Mouse (Mus musculus): Measurements from ENCODE around the gene Ttll13. TPM values are rescaled to one million over a fixed set of nuclear protein-coding genes. Genes with fewer than 3 reads are reported as not detected.
A peak's percentile ranks its signal among the peaks of the same experiment; 100 is the strongest.

The Ttll13 gene
- polyA plus RNA-seq, 1 experiment from 2014 or later = 1.2 TPM

GRCm38 (mm10) chr7:80268897-80269750 lies 22.9 kb downstream of the Ttll13 start, which contains the start of gene Vps33b:
Gene Vps33b, plus strand, starts transcription at chr7:80269649.
- WGBS = 4% methylated on average over 21 of the region's 21 CpGs
- peak within 1 kb of the TSS; percentile 61 for H3K27ac ChIP-seq (ENCODE audit: low read length)
- peak within 1 kb of the TSS; percentile 80 for H3K4me3 ChIP-seq (replicated peaks; ENCODE audit: low read length)
- peak; percentile 94 for ATAC-seq
- peaks cover 1% of the 10 kb centered on the region for H3K9me3 ChIP-seq (ENCODE audit: control insufficient read depth, low read length)
- peak within 1 kb of the TSS; percentile 86 for H3K9ac ChIP-seq (replicated peaks; ENCODE audit: low read depth, low read length)
- H3K36me3 ChIP-seq (ENCODE audit: control insufficient read depth, insufficient read depth) = peaks cover 36% of the 10 kb centered on the region
- H3K4me2 ChIP-seq (ENCODE audit: low read length) = peak within 1 kb of the TSS; percentile 85
- H3K27me3 ChIP-seq (replicated peaks; ENCODE audit: control insufficient read depth, insufficient read depth, low read length) = no peaks in the 10 kb centered on the region
- peaks cover 18% of the 10 kb centered on the region for H3K4me1 ChIP-seq (replicated peaks; ENCODE audit: control insufficient read depth, insufficient read depth, low read length)

GRCm38 (mm10) chr7:80269751-80270255 lies 23.6 kb downstream of the Ttll13 start:
- under 1% methylated on average over 23 of the region's 23 CpGs for WGBS
- H3K4me3 ChIP-seq (replicated peaks; ENCODE audit: low read length) = peak overlapping the region; percentile 80
- H3K27ac ChIP-seq (ENCODE audit: low read length) = peak overlapping the region; percentile 46
- peak overlapping the region; percentile 86 for H3K9ac ChIP-seq (replicated peaks; ENCODE audit: low read depth, low read length)
- H3K9me3 ChIP-seq (ENCODE audit: control insufficient read depth, low read length) = peaks cover 8% of the 10 kb centered on the region
- H3K36me3 ChIP-seq (ENCODE audit: control insufficient read depth, insufficient read depth) = peaks cover 37% of the 10 kb centered on the region
- ATAC-seq = peak; percentile 74
- no peaks in the 10 kb centered on the region for H3K27me3 ChIP-seq (replicated peaks; ENCODE audit: control insufficient read depth, insufficient read depth, low read length)
- peak overlapping the region; percentile 85 for H3K4me2 ChIP-seq (ENCODE audit: low read length)
- H3K4me1 ChIP-seq (replicated peaks; ENCODE audit: control insufficient read depth, insufficient read depth, low read length) = peaks cover 18% of the 10 kb centered on the region

GRCm38 (mm10) chr7:80273456-80273855 lies 27.3 kb downstream of the Ttll13 start:
- Histone ChIP-seq H3K9me3 (ENCODE audit: control insufficient read depth, low read length) (peaks cover 11% of the 10 kb centered on the region), H3K36me3 (ENCODE audit: control insufficient read depth, insufficient read depth) (peaks cover 47% of the 10 kb centered on the region), H3K4me1 (replicated peaks; ENCODE audit: control insufficient read depth, insufficient read depth, low read length) (peaks cover 18% of the 10 kb centered on the region), H3K4me3 (replicated peaks; ENCODE audit: low read length) (no peak overlapping the region), H3K4me2 (ENCODE audit: low read length) (no peak overlapping the region), H3K27me3 (replicated peaks; ENCODE audit: control insufficient read depth, insufficient read depth, low read length) (no peaks in the 10 kb centered on the region), H3K27ac (ENCODE audit: low read length) (no peak overlapping the region), H3K9ac (replicated peaks; ENCODE audit: low read depth, low read length) (no peak overlapping the region)
- no peak for ATAC-seq
- WGBS = 95% methylated on average over 2 of the region's 2 CpGs

GRCm38 (mm10) chr7:80276374-80276773 lies 30.2 kb downstream of the Ttll13 start:
- H3K4me1 ChIP-seq (replicated peaks; ENCODE audit: control insufficient read depth, insufficient read depth, low read length) = peaks cover under 1% of the 10 kb centered on the region; the same call in 1 of the 2 replicates
- peaks cover 57% of the 10 kb centered on the region for H3K36me3 ChIP-seq (ENCODE audit: control insufficient read depth, insufficient read depth)
- no peak overlapping the region for H3K4me3 ChIP-seq (replicated peaks; ENCODE audit: low read length)
- H3K9me3 ChIP-seq (ENCODE audit: control insufficient read depth, low read length) = peaks cover 11% of the 10 kb centered on the region
- H3K27ac ChIP-seq (ENCODE audit: low read length) = no peak overlapping the region
- no peaks in the 10 kb centered on the region for H3K27me3 ChIP-seq (replicated peaks; ENCODE audit: control insufficient read depth, insufficient read depth, low read length)
- H3K4me2 ChIP-seq (ENCODE audit: low read length) = no peak overlapping the region
- WGBS = 99% methylated on average over 4 of the region's 4 CpGs
- no peak for ATAC-seq
- no peak overlapping the region for H3K9ac ChIP-seq (replicated peaks; ENCODE audit: low read depth, low read length)

- ATAC-seq = no peak
- Histone ChIP-seq H3K4me3 (replicated peaks; ENCODE audit: low read length) (no peak overlapping the region), H3K9ac (replicated peaks; ENCODE audit: low read depth, low read length) (no peak overlapping the region), H3K4me1 (replicated peaks; ENCODE audit: control insufficient read depth, insufficient read depth, low read length) (no peaks in the 10 kb centered on the region), H3K36me3 (ENCODE audit: control insufficient read depth, insufficient read depth) (peaks cover 59% of the 10 kb centered on the region), H3K4me2 (ENCODE audit: low read length) (no peak overlapping the region), H3K9me3 (ENCODE audit: control insufficient read depth, low read length) (peaks cover 1% of the 10 kb centered on the region; the same call in 1 of the 2 replicates), H3K27ac (ENCODE audit: low read length) (no peak overlapping the region), H3K27me3 (replicated peaks; ENCODE audit: control insufficient read depth, insufficient read depth, low read length) (no peaks in the 10 kb centered on the region)
- WGBS = 86% methylated on average over 10 of the region's 10 CpGs
These were observed 33.9 kb downstream of the Ttll13 start for GRCm38 (mm10) chr7:80280032-80280431.

- H3K27me3 ChIP-seq (replicated peaks; ENCODE audit: control insufficient read depth, insufficient read depth, low read length) = no peaks in the 10 kb centered on the region
- ATAC-seq = no peak
These were observed 34.8 kb downstream of the Ttll13 start for GRCm38 (mm10) chr7:80280998-80281397.

GRCm38 (mm10) chr7:80281646-80282045 lies 35.5 kb downstream of the Ttll13 start:
- H3K4me1 ChIP-seq (replicated peaks; ENCODE audit: control insufficient read depth, insufficient read depth, low read length) = no peaks in the 10 kb centered on the region
- WGBS = 86% methylated on average over 3 of the region's 3 CpGs
- no peak overlapping the region for H3K4me2 ChIP-seq (ENCODE audit: low read length)
- H3K4me3 ChIP-seq (replicated peaks; ENCODE audit: low read length) = no peak overlapping the region
- H3K27me3 ChIP-seq (replicated peaks; ENCODE audit: control insufficient read depth, insufficient read depth, low read length) = no peaks in the 10 kb centered on the region
- no peak overlapping the region for H3K27ac ChIP-seq (ENCODE audit: low read length)
- no peak overlapping the region for H3K9ac ChIP-seq (replicated peaks; ENCODE audit: low read depth, low read length)
- peaks cover 52% of the 10 kb centered on the region for H3K36me3 ChIP-seq (ENCODE audit: control insufficient read depth, insufficient read depth)
- ATAC-seq = no peak
- no peaks in the 10 kb centered on the region for H3K9me3 ChIP-seq (ENCODE audit: control insufficient read depth, low read length)

More at GRCm38 (mm10) chr7:80280998-80281397, 34.8 kb downstream of the Ttll13 start:
- Histone ChIP-seq H3K27ac (ENCODE audit: low read length) (no peak overlapping the region), H3K4me1 (replicated peaks; ENCODE audit: control insufficient read depth, insufficient read depth, low read length) (no peaks in the 10 kb centered on the region), H3K4me3 (replicated peaks; ENCODE audit: low read length) (no peak overlapping the region), H3K4me2 (ENCODE audit: low read length) (no peak overlapping the region), H3K36me3 (ENCODE audit: control insufficient read depth, insufficient read depth) (peaks cover 56% of the 10 kb centered on the region), H3K9ac (replicated peaks; ENCODE audit: low read depth, low read length) (no peak overlapping the region), H3K9me3 (ENCODE audit: control insufficient read depth, low read length) (no peaks in the 10 kb centered on the region)
- 91% methylated on average over 2 of the region's 2 CpGs for WGBS

- Histone ChIP-seq H3K4me1 (replicated peaks; ENCODE audit: control insufficient read depth, insufficient read depth, low read length) (no peaks in the 10 kb centered on the region), H3K4me2 (ENCODE audit: low read length) (no peak overlapping the region), H3K9ac (replicated peaks; ENCODE audit: low read depth, low read length) (no peak overlapping the region), H3K27ac (ENCODE audit: low read length) (no peak overlapping the region), H3K9me3 (ENCODE audit: control insufficient read depth, low read length) (no peaks in the 10 kb centered on the region), H3K4me3 (replicated peaks; ENCODE audit: low read length) (no peak overlapping the region), H3K27me3 (replicated peaks; ENCODE audit: control insufficient read depth, insufficient read depth, low read length) (no peaks in the 10 kb centered on the region), H3K36me3 (ENCODE audit: control insufficient read depth, insufficient read depth) (peaks cover 54% of the 10 kb centered on the region)
- WGBS = 88% methylated on average over 3 of the region's 3 CpGs
- no peak for ATAC-seq
These were observed 37.2 kb downstream of the Ttll13 start for GRCm38 (mm10) chr7:80283226-80283918.

GRCm38 (mm10) chr7:80284391-80284790 lies 38.2 kb downstream of the Ttll13 start:
- H3K4me1 ChIP-seq (replicated peaks; ENCODE audit: control insufficient read depth, insufficient read depth, low read length) = no peaks in the 10 kb centered on the region
- H3K4me2 ChIP-seq (ENCODE audit: low read length) = no peak overlapping the region
- H3K4me3 ChIP-seq (replicated peaks; ENCODE audit: low read length) = no peak overlapping the region
- peaks cover 51% of the 10 kb centered on the region for H3K36me3 ChIP-seq (ENCODE audit: control insufficient read depth, insufficient read depth)
- no peak for ATAC-seq
- WGBS = 89% methylated on average over 5 of the region's 5 CpGs
- no peak overlapping the region for H3K27ac ChIP-seq (ENCODE audit: low read length)
- H3K9me3 ChIP-seq (ENCODE audit: control insufficient read depth, low read length) = no peaks in the 10 kb centered on the region
- H3K27me3 ChIP-seq (replicated peaks; ENCODE audit: control insufficient read depth, insufficient read depth, low read length) = no peaks in the 10 kb centered on the region
- H3K9ac ChIP-seq (replicated peaks; ENCODE audit: low read depth, low read length) = no peak overlapping the region

All from forebrain, embryonic 16.5 days (tissue).